Mouse (Mus musculus): Measurements from ENCODE around the gene Nop58.

DNA sequence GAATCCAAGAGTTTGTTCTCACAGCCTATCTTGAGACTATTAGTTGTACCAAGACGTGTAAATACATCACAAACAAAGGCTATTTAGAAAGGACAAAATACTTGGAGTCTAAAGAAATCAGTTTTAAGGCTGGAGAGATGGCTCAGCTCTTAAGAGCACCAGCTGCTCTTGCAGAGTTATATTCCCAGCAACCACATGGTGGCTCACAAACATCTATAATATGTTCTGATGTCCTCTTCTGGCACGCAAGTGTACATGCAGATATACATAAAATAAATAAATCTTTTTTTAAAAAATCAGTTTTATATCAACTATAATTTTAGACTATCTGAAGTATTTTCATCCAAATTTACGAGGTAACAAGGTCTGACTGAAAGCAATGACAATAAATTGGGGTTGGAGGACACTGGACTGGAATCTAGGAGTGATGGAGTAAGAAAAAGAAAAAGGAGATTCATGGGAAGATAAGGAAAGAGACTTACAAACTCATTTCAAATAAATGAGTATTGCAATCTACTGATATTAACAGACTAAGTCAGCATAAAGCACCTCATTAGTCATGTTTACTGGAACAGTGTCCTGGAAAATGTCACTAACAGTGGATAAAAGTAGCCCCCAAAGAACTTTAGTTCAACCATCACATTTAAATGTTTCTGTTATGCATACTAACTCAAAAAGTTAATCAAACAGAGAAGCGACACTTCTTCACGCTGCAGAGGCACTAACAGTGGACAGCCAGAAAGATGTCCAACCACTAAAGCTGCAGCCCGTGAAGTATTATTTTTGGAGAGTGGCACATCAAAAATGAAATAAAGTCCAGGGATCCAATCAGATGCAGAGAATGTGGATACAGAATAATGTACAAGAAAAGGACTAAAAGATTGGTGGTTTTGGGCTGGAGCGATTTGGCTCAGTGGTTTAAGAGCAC lies 28.3 kb upstream of the Nop58 start:
- TF ChIP-seq CTCF (conservative IDR thresholded peaks at IDR 0.05; ENCODE audit: low read length) (no peak), NANOG (IDR thresholded peaks at IDR 0.05; ENCODE audit: borderline replicate concordance, low read length) (no peak), POU5F1 (IDR thresholded peaks at IDR 0.05; ENCODE audit: borderline replicate concordance, low read length) (no peak)
